Mouse (Mus musculus): ENCODE measurements around the gene Dclre1a.
"Not testable (repeated sequence)": the region's sequence is repeated elsewhere in the genome, so short reads cannot be mapped to it uniquely, and the experiment has no call there.

- TF ChIP-seq CTCF (IDR thresholded peaks at IDR 0.05; ENCODE audit: control insufficient read depth, insufficient read depth, low read length); POLR2A (IDR thresholded peaks at IDR 0.05; ENCODE audit: borderline replicate concordance, control insufficient read depth, low read depth, low read length): not testable (repeated sequence)
These were observed 36.8 kb downstream of the Dclre1a start for GRCm38 (mm10) chr19:56511207-56511606.
